Comparison of ENCODE assay signal across 12 mouse cellular contexts in the genomic region with DNA sequence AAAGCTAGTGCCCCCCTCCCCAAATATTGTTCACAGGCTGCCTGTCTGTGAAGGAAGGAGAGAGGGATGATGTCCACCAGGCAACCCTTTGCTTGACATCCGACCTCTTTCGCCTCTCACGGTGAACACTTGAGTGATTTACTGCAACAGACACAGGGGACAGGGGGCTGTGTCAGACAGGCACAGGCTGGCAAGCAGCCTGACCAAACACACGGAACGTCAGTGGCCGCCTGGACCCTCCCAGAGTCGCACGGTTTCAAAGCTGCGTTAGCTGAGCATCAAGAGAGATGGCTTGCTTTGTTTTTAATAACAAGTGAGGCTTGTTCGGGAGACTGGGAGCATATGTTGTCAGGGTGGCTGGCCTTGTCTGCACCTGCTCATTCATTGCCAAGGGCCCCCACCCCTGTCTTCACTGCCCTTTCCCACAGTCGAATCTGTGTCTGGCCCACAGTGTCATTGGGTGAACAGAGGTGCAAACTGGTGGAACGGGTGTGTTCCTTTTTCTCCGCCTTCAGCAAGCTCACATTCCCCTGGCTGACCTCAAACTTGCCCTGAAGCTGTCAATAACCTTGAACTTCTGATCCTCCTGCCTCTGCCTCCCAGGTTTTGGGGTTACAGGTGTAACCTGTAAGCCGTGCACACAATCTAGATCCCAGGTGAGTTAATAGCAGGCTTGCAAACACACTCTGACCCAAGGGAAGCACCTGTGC.
DNase-seq lines count a peak whose midpoint lies in the region; ATAC-seq and TF ChIP-seq lines count a peak whose summit lies in the region.
"Had no signal": no experiment of that assay in that cellular context is flagged by ENCODE, and none has a peak within 500 bp of the region (broad histone marks: within the 10 kb centered on the region; RNA-seq: fewer than 3 reads in every experiment).

No protein-coding gene starts in this region.

- H3K4me3 ChIP-seq in forebrain, embryonic 14.5 days (ENCODE audit: low read depth, low read length), result no peak overlapping the region
- no peak overlapping the region for H3K4me3 ChIP-seq in forebrain, embryonic 13.5 days
- no peak overlapping the region for H3K4me3 ChIP-seq in limb, embryonic 10.5 days
- H3K4me3 ChIP-seq: liver, embryonic 13.5 days had no signal

- ATAC-seq in forebrain, embryonic 14.5 days, result no peak
- ATAC-seq in forebrain, embryonic 13.5 days, result no peak

- no peaks in the 10 kb centered on the region for H3K27me3 ChIP-seq in forebrain, embryonic 14.5 days (replicated peaks; ENCODE audit: control insufficient read depth, insufficient read depth, low read length)
- H3K27me3 ChIP-seq in forebrain, embryonic 13.5 days, result no peaks in the 10 kb centered on the region
- no peaks in the 10 kb centered on the region for H3K27me3 ChIP-seq in limb, embryonic 10.5 days (ENCODE audit: low read depth, poor library complexity, severe bottlenecking)
- H3K27me3 ChIP-seq: liver, embryonic 13.5 days had no signal

- no peaks in the 10 kb centered on the region for H3K9me3 ChIP-seq in forebrain, embryonic 14.5 days (replicated peaks; ENCODE audit: control insufficient read depth, low read length)
- H3K9me3 ChIP-seq in forebrain, embryonic 13.5 days (replicated peaks), result no peaks in the 10 kb centered on the region
- no peaks in the 10 kb centered on the region for H3K9me3 ChIP-seq in limb, embryonic 10.5 days (replicated peaks)
- H3K9me3 ChIP-seq: liver, embryonic 13.5 days had no signal

- no peak overlapping the region for H3K4me2 ChIP-seq in forebrain, embryonic 14.5 days (ENCODE audit: low read length)
- no peak overlapping the region for H3K4me2 ChIP-seq in forebrain, embryonic 13.5 days
- H3K4me2 ChIP-seq: liver, embryonic 13.5 days had no signal

- H3K4me1 ChIP-seq in forebrain, embryonic 14.5 days (ENCODE audit: control insufficient read depth, insufficient read depth, low read length), result no peaks in the 10 kb centered on the region; the same call in 1 of the 2 replicates
- H3K4me1 ChIP-seq in forebrain, embryonic 13.5 days, result peaks cover 9% of the 10 kb centered on the region; the same call in 1 of the 2 replicates
- H3K4me1 ChIP-seq in limb, embryonic 10.5 days, result peaks cover 33% of the 10 kb centered on the region

- no peak for TF ChIP-seq CTCF in brain, embryonic 14.5 days (IDR thresholded peaks at IDR 0.05; ENCODE audit: borderline replicate concordance, extremely low read depth, insufficient read depth, insufficient read length)

- no peaks in the 10 kb centered on the region for H3K36me3 ChIP-seq in forebrain, embryonic 14.5 days (ENCODE audit: control insufficient read depth, insufficient read depth, low read length)
- H3K36me3 ChIP-seq in forebrain, embryonic 13.5 days (ENCODE audit: poor library complexity, severe bottlenecking), result no peaks in the 10 kb centered on the region
- no peaks in the 10 kb centered on the region for H3K36me3 ChIP-seq in limb, embryonic 10.5 days
- H3K36me3 ChIP-seq: liver, embryonic 13.5 days had no signal

- 0 out of 2 replicates have a peak overlapping the region, but pooled peaks have one; percentile 14 for H3K27ac ChIP-seq in forebrain, embryonic 14.5 days (ENCODE audit: low read depth, low read length)
- H3K27ac ChIP-seq in forebrain, embryonic 13.5 days, result no peak overlapping the region
- peak overlapping the region; percentile 75; the same call in 1 of the 2 replicates for H3K27ac ChIP-seq in limb, embryonic 10.5 days
- H3K27ac ChIP-seq: liver, embryonic 13.5 days had no signal

- no peak for TF ChIP-seq POLR2A in brain, embryonic 14.5 days (IDR thresholded peaks at IDR 0.05; ENCODE audit: borderline replicate concordance, extremely low read depth, insufficient read depth, insufficient read length, poor library complexity, severe bottlenecking)

- H3K9ac ChIP-seq in forebrain, embryonic 14.5 days (ENCODE audit: low read length), result no peak overlapping the region
- H3K9ac ChIP-seq in forebrain, embryonic 13.5 days, result no peak overlapping the region
- H3K9ac ChIP-seq: liver, embryonic 13.5 days had no signal

- 65% methylated on average over 14 of the region's 14 CpGs for WGBS in forebrain, embryonic 14.5 days
- WGBS in forebrain, embryonic 13.5 days, result 67% methylated on average over 14 of the region's 14 CpGs
- WGBS in limb, embryonic 10.5 days, result 39% methylated on average over 14 of the region's 14 CpGs

- peak; percentile 25 for DNase-seq in forebrain, embryonic 14.5 days (ENCODE audit: low spot score)
- DNase-seq in kidney, postnatal 4 days, result peak; percentile 29 to 38
- DNase-seq in kidney, adult 9 months, result no peak
- peak; percentile 59 for DNase-seq in brain, embryonic 14.5 days (ENCODE audit: low read depth)
- no peak for DNase-seq in limb, embryonic 10.5 days (ENCODE audit: low spot score)
- no peak for DNase-seq in left cerebral cortex, adult 11 months (ENCODE audit: low spot score)
- DNase-seq in urinary bladder, adult 2 months (ENCODE audit: low spot score), result no peak
- DNase-seq: adrenal gland, adult 2 months; cerebellum, adult 11 months; heart, adult 11 months; liver, embryonic 13.5 days had no signal

Comparison
In these comparisons a context has a peak if more than half of its experiments do, and no peak if none do; other contexts are left out.
1. DNase-seq: peak in forebrain, embryonic 14.5 days (single experiment), kidney, postnatal 4 days (2 of 2) and brain, embryonic 14.5 days (single experiment); none in kidney, adult 9 months (single experiment), limb, embryonic 10.5 days (single experiment), left cerebral cortex, adult 11 months (single experiment) and urinary bladder, adult 2 months (single experiment).